In the genomic region with DNA sequence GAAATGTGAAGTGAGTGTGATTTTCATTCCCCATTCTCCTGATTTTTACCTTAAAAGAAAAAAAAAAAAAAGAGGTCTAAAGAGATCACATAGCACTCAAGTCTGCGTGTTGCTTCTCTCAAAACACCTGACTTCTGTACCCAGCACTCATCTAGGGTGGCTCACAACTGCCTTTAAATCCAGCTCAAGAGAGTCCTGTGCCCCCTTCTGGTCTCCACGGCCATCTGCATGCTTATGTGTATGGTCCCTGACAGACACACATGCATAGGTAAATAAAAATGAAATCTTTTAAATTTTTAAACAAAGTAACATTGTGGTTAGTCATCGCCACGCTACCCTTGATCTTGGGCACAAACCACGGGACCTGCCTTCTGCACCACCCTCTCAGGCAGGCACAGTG, we compare ENCODE assay signal across 9 mouse cellular contexts.
A peak's percentile ranks its signal among the peaks of the same experiment; 100 is the strongest.
DNase-seq lines count a peak whose midpoint lies in the region; ATAC-seq and TF ChIP-seq lines count a peak whose summit lies in the region.
"Had no signal": no experiment of that assay in that cellular context is flagged by ENCODE, and none has a peak within 500 bp of the region (broad histone marks: within the 10 kb centered on the region; RNA-seq: fewer than 3 reads in every experiment).

No protein-coding gene starts in this region.

- peak overlapping the region; percentile 76 for H3K27ac ChIP-seq in forebrain, embryonic 10.5 days
- H3K27ac ChIP-seq in forebrain, embryonic 11.5 days (ENCODE audit: low read depth, low read length): no peak overlapping the region
- H3K27ac ChIP-seq in left cerebral cortex, adult 2 months: no peak overlapping the region
- peak overlapping the region; percentile 50; the same call in 1 of the 2 replicates for H3K27ac ChIP-seq in limb, embryonic 10.5 days

- H3K36me3 ChIP-seq in forebrain, embryonic 10.5 days (replicated peaks): peaks cover 9% of the 10 kb centered on the region
- no peaks in the 10 kb centered on the region for H3K36me3 ChIP-seq in forebrain, embryonic 11.5 days (ENCODE audit: control insufficient read depth, insufficient read depth, low read length)
- no peaks in the 10 kb centered on the region for H3K36me3 ChIP-seq in limb, embryonic 10.5 days

- peaks cover 59% of the 10 kb centered on the region for H3K4me1 ChIP-seq in forebrain, embryonic 10.5 days
- H3K4me1 ChIP-seq in forebrain, embryonic 11.5 days (replicated peaks; ENCODE audit: control insufficient read depth, insufficient read depth, low read length): peaks cover 11% of the 10 kb centered on the region
- H3K4me1 ChIP-seq in limb, embryonic 10.5 days: peaks cover 39% of the 10 kb centered on the region

- no peak for DNase-seq in forebrain, embryonic 10.5 days (ENCODE audit: extremely low spot score, low spot score)
- no peak for DNase-seq in forebrain, embryonic 11.5 days (ENCODE audit: low spot score)
- no peak for DNase-seq in left cerebral cortex, adult 2 months (ENCODE audit: extremely low spot score in 1 of 2, low spot score in 2 of 2)
- DNase-seq in left cerebral cortex, postnatal 14 days (ENCODE audit: low spot score in 2 of 2): no peak
- DNase-seq in ES-CJ7 (ENCODE audit: low read depth, low spot score): peak; percentile 24
- no peak for DNase-seq in limb, embryonic 10.5 days (ENCODE audit: low spot score)
- DNase-seq in ovary, postnatal 14 days (ENCODE audit: low spot score): no peak
- DNase-seq: cerebellum, adult 9-11 months had no signal

- WGBS in forebrain, embryonic 10.5 days: 83% methylated on average over 5 of the region's 5 CpGs
- WGBS in forebrain, embryonic 11.5 days: 88% methylated on average over 5 of the region's 5 CpGs
- WGBS in limb, embryonic 10.5 days: 90% methylated on average over 5 of the region's 5 CpGs

- no peaks in the 10 kb centered on the region for H3K27me3 ChIP-seq in forebrain, embryonic 10.5 days (ENCODE audit: poor library complexity, severe bottlenecking)
- no peaks in the 10 kb centered on the region for H3K27me3 ChIP-seq in forebrain, embryonic 11.5 days (ENCODE audit: control insufficient read depth, insufficient read depth, low read length)
- no peaks in the 10 kb centered on the region for H3K27me3 ChIP-seq in limb, embryonic 10.5 days (ENCODE audit: low read depth, poor library complexity, severe bottlenecking)

- no peak for ATAC-seq in forebrain, embryonic 11.5 days (replicated peaks; ENCODE audit: low FRiP score)
- no peak; the same call in 1 of the 2 replicates for ATAC-seq in erythroblast, adult 5-6 weeks (replicated peaks; ENCODE audit: low FRiP score, poor library complexity, severe bottlenecking)

- H3K9ac ChIP-seq in forebrain, embryonic 11.5 days (ENCODE audit: low read length): no peak overlapping the region

- H3K9me3 ChIP-seq in forebrain, embryonic 10.5 days: peaks cover 14% of the 10 kb centered on the region
- H3K9me3 ChIP-seq in forebrain, embryonic 11.5 days (ENCODE audit: control insufficient read depth, low read length): peaks cover 4% of the 10 kb centered on the region; the same call in 1 of the 2 replicates
- no peaks in the 10 kb centered on the region for H3K9me3 ChIP-seq in limb, embryonic 10.5 days (replicated peaks)

- no peak overlapping the region for H3K4me2 ChIP-seq in forebrain, embryonic 11.5 days (ENCODE audit: low read depth, low read length, severe bottlenecking)

- intact Hi-C loops in left cerebral cortex, adult 2 months (cut with DNase I): no loop called here
- intact Hi-C loops in left cerebral cortex, postnatal 14 days (cut with DNase I): no loop called here

- peak; percentile 14; the same call in 1 of the 2 replicates for TF ChIP-seq CTCF in left cerebral cortex, adult 2 months (IDR thresholded peaks at IDR 0.05)

- H3K4me3 ChIP-seq in forebrain, embryonic 10.5 days: no peak overlapping the region
- no peak overlapping the region for H3K4me3 ChIP-seq in forebrain, embryonic 11.5 days (ENCODE audit: low read depth, low read length)
- H3K4me3 ChIP-seq in left cerebral cortex, adult 2 months: no peak overlapping the region
- H3K4me3 ChIP-seq in limb, embryonic 10.5 days: no peak overlapping the region

Comparison
In these comparisons a context has a peak if more than half of its experiments do, and no peak if none do; other contexts are left out.
1. H3K27ac ChIP-seq: peak in forebrain, embryonic 10.5 days (single experiment) and limb, embryonic 10.5 days (single experiment); none in forebrain, embryonic 11.5 days (single experiment) and left cerebral cortex, adult 2 months (single experiment).